Mouse (Mus musculus) stomach, postnatal 0 days (tissue): ENCODE data around the gene Mrps9.

ENCODE experiments used
- CTCF ChIP-seq: IDR thresholded peaks from 2 replicates; pipeline ENCODE4 v1.5.1; 2016; ENCODE audit warnings: antibody characterized with exemption, low read depth, mild to moderate bottlenecking, moderate library complexity
- EP300 ChIP-seq: optimal IDR thresholded peaks from 2 replicates; pipeline ENCODE3; 2016; ENCODE audit warnings: antibody characterized with exemption

DNA sequence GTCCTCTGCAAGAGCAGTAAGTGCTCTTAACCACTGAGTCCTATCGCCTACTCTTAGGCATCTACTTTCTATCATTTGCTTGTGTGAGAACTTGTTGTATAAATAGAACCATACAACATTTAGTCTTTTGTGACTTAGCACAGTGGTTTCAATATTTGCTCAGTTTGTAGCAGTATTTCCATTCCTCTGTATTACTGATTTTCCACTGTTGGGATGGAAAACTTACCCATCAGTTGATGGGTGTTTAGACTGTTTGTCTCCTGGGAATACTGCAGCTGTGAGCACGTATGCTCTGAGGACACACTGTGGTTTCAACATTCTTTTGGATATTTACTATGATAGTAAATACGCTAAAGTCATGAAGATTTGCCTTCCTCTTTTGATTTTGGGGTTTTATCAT lies 16.2 kb downstream of the Mrps9 start:
- TF ChIP-seq CTCF (no peak), EP300 (no peak)
